Mouse (Mus musculus): ENCODE results near the gene Pole. TPM values are rescaled to one million over a fixed set of nuclear protein-coding genes. Genes with fewer than 3 reads are reported as not detected.
A peak's percentile ranks its signal among the peaks of the same experiment; 100 is the strongest.

The Pole gene
- total RNA-seq (2017): 3.9 and 6.1 TPM in 2 replicates

DNA sequence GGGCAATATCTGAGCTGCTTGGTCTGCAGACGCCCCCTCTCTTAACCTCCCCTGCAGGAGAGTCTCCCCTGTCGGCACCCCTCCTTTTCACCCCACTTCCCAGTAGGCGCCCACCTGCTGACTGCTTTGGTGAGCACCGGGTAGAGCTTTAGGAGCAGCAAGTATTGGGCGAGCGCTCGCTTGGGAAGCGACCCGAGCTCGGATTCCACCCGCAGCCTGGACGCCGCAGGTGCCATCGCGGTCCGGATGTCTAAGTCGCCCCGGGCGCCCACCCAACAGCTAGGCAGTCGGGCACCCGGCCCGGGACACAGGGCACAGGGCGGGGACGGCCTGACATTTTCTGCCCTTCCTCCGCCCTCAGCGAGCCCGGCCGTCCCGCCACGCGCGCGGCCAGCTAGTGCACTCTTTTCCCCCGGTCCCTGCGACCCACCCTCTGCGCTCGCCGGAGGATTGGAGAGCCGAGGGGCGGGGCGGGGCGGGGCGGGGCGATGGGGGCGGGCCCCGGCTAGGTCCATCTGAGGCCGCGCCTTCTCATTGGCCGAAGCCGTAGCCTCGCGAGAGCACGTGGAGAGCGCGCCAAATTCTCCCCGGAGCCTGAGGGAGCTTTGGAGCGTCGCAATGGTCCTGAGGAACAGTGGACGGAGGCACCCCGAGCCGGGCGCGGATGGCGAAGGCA lies at the start of gene Pole, which contains the start of gene Pxmp2:
TSS of gene Pole (plus strand) at position 537 of the 676 bp plus-strand sequence.
TSS of gene Pxmp2 (minus strand) at position 417 of the 676 bp plus-strand sequence.
- peak; percentile 91 for ATAC-seq (ENCODE audit: extremely low read depth, insufficient number of reproducible peaks, low FRiP score, poor library complexity, severe bottlenecking)

DNA sequence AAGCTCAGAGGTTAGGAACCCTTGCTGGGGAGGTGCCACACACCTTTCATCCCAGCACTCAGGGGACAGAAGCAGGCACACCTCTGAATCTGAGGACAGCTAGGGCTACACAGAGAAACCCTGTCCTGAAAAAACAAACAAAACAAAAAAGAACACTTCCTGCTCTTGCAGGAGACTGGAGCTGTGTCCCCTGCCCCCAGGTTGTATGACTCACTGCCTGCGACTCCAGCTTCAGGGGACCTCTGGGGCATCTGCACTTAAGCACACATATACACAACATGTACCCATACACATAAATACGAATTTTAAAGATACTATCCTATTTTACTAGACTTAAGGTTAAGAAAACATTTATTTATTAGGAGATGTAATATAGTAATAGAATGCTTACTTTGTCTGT lies 42.0 kb upstream of the Pole start:
- no peak for ATAC-seq (ENCODE audit: extremely low read depth, insufficient number of reproducible peaks, low FRiP score, poor library complexity, severe bottlenecking)

DNA sequence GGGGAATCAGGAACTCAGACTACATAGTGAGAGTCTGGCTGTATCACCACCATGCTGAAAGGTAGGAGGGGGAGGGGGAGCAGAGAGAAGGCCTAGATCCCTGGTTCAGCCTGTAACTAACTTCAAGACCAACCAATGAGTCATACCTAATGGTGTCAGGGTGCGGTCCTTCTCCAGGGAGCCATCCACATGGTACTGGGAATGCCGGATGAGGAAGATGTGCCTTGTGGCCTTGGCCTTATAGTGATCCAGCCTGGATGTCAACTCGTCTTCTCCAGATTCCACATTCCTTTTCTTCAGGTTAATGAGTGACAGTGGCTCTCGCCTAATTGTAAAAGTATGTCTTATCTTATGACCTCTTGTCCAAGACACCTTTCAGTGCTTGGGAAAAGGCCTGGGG lies 19.2 kb upstream of the Pole start:
- ATAC-seq (ENCODE audit: extremely low read depth, insufficient number of reproducible peaks, low FRiP score, poor library complexity, severe bottlenecking): no peak

GRCm38 (mm10) chr5:110269141-110270101 lies 16.7 kb upstream of the Pole start, which contains the start of gene Pgam5:
Gene Pgam5, minus strand, starts transcription at chr5:110269913.
- ATAC-seq (ENCODE audit: extremely low read depth, insufficient number of reproducible peaks, low FRiP score, poor library complexity, severe bottlenecking): peak; percentile 91

GRCm38 (mm10) chr5:110270242-110270641 lies 15.9 kb upstream of the Pole start:
- ATAC-seq (ENCODE audit: extremely low read depth, insufficient number of reproducible peaks, low FRiP score, poor library complexity, severe bottlenecking): no peak

DNA sequence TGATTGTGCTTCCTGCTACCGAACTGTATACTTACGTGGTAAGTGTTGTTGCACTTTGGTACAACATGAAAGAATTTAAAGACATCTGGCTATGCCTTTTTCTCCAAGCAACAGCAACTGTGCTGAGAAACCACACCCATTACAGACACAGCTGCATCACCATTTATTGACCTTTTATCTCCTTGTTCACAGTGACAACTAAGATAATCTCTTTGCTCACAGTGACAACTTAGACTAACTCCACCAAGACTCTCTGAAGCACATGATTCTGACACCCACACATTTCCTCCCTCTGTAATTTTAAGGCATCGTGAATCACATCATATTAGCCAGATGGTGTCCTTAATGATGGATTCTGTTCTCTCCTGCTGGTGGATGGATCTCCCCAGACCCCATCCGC lies 12.0 kb upstream of the Pole start:
- ATAC-seq (ENCODE audit: extremely low read depth, insufficient number of reproducible peaks, low FRiP score, poor library complexity, severe bottlenecking): no peak

DNA sequence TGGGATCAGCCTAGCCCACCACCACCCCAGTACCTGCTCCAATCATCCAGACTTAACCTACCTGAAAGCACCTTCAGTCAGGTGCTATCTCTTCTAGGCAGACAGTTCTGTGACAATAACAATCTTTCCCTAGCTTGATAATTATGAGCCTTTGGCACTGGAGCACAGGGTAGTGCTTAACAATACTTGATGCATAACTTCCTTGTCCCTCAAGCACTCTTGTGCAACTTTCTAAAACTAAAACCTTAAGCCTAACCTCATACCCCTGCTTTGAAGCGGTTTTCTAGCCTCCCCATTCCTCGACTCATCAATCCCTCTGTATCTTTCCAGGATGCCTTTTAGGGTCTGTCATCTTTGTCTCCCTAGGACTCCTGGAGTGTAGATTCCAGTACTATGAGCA lies 11.3 kb upstream of the Pole start:
- no peak for ATAC-seq (ENCODE audit: extremely low read depth, insufficient number of reproducible peaks, low FRiP score, poor library complexity, severe bottlenecking)

- ATAC-seq (ENCODE audit: extremely low read depth, insufficient number of reproducible peaks, low FRiP score, poor library complexity, severe bottlenecking): no peak
These were observed 9.7 kb upstream of the Pole start for GRCm38 (mm10) chr5:110276391-110276790.

GRCm38 (mm10) chr5:110276910-110277309 lies 9.2 kb upstream of the Pole start:
- ATAC-seq (ENCODE audit: extremely low read depth, insufficient number of reproducible peaks, low FRiP score, poor library complexity, severe bottlenecking): no peak

- ATAC-seq (ENCODE audit: extremely low read depth, insufficient number of reproducible peaks, low FRiP score, poor library complexity, severe bottlenecking): no peak
These were observed 4.1 kb upstream of the Pole start for GRCm38 (mm10) chr5:110281984-110282383.

DNA sequence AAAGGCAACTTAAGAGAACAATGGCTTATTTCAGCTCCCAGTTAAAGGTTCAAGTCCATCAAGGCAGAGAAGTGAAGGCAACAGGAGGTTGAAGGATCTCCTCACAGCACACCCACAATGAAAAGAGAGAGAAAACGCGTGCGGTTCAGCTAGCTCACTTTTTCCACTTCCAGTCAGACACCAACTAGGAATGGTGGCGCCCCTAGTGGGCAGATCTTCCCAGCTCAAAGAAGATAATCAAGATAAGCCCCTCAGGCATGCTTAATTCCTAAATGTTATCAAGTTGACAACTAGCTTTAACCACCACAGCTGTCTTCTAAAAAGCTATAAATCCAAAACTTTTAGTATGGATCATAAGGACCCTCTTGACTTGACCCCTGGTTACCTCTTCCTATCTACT lies 1.6 kb upstream of the Pole start:
- peak; percentile 68 for ATAC-seq (ENCODE audit: extremely low read depth, insufficient number of reproducible peaks, low FRiP score, poor library complexity, severe bottlenecking)

GRCm38 (mm10) chr5:110285156-110285555 lies 950 bp upstream of the Pole start:
- ATAC-seq (ENCODE audit: extremely low read depth, insufficient number of reproducible peaks, low FRiP score, poor library complexity, severe bottlenecking): no peak

DNA sequence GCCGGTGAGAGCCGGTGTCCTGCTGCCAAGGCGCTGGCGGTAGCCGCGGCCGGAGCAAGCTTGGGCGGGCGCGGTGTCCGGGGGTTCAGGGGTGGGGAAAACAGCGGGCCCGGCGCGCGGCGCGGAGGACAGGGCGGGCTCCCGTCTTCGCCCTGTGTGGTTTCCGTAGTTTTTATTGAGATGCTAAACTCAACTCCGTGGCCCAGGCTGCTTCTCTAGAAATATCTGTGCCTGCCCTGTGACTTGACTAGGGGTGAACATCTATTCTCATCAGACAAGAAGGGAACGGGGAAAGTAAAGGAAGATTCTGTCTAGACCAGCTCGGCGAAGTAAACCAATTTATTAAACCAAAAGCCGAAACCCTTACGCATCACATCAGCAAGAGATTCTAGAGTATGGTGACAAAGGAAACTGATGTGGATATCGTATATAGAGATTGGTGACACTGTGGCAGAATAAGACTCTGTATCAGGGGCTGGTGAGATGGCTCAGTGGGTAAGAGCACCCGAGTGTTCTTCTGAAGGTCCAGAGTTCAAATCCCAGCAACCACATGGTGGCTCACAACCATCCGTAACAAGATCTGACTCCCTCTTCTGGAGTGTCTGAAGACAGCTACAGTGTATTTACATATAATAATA lies 459 bp downstream of the Pole start:
- peak; percentile 2; the same call in 1 of the 2 replicates for ATAC-seq (ENCODE audit: extremely low read depth, insufficient number of reproducible peaks, low FRiP score, poor library complexity, severe bottlenecking)

- ATAC-seq (ENCODE audit: extremely low read depth, insufficient number of reproducible peaks, low FRiP score, poor library complexity, severe bottlenecking): no peak
These were observed 974 bp downstream of the Pole start for GRCm38 (mm10) chr5:110287084-110287475.

- no peak for ATAC-seq (ENCODE audit: extremely low read depth, insufficient number of reproducible peaks, low FRiP score, poor library complexity, severe bottlenecking)
These were observed 5.5 kb downstream of the Pole start for GRCm38 (mm10) chr5:110291649-110292048.

DNA sequence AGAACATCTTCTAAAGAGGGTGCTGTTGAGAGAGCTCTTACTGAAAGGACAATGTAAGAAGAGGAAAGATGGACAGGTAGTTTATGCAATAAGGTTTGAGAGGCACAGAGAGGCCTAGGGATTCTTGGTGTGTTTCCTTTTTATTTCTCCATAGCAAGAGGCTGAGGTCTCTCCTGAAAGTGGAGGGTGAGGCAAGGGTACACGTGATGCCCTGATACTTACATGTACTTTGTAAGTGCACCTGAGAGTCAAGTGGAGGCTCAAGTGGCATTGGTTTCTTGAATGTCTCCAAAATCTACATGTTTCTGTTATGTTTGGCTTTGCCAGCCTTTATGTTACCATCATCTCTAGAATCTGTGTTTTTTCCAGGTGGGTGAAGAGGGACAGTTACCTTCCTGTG lies 10.5 kb downstream of the Pole start:
- no peak for ATAC-seq (ENCODE audit: extremely low read depth, insufficient number of reproducible peaks, low FRiP score, poor library complexity, severe bottlenecking)

- no peak for ATAC-seq (ENCODE audit: extremely low read depth, insufficient number of reproducible peaks, low FRiP score, poor library complexity, severe bottlenecking)
These were observed 14.5 kb downstream of the Pole start for GRCm38 (mm10) chr5:110300591-110300990.

GRCm38 (mm10) chr5:110308861-110309260 lies 22.8 kb downstream of the Pole start:
- ATAC-seq (ENCODE audit: extremely low read depth, insufficient number of reproducible peaks, low FRiP score, poor library complexity, severe bottlenecking): no peak

GRCm38 (mm10) chr5:110313127-110313526 lies 27.0 kb downstream of the Pole start:
- ATAC-seq (ENCODE audit: extremely low read depth, insufficient number of reproducible peaks, low FRiP score, poor library complexity, severe bottlenecking): no peak

Measured in neutrophil, adult 5-6 weeks (primary cell).